Mouse (Mus musculus) cerebral cortex, adult 2 months (tissue): Measurements from ENCODE around the gene Mdh2.

Experiments
- WGBS: fragments of 180-500 bp; shearing (Covaris S2); methylation state at CpG from one replicate; pipeline ENCODE4 v1.1.7; 2018; 5-methylcytosine and 5-hydroxymethylcytosine counted together

The Mdh2 gene

GRCm38 (mm10) chr5:135776546-135776945 lies 1.7 kb upstream of the Mdh2 start:
- WGBS, result 92% methylated on average over 4 of the region's 4 CpGs

- under 1% methylated on average over 45 of the region's 45 CpGs for WGBS
Measured at GRCm38 (mm10) chr5:135777796-135778470, 347 bp upstream of the Mdh2 start, which contains the start of gene Styxl1. Gene Styxl1 (minus strand): TSS chr5:135778385.

DNA sequence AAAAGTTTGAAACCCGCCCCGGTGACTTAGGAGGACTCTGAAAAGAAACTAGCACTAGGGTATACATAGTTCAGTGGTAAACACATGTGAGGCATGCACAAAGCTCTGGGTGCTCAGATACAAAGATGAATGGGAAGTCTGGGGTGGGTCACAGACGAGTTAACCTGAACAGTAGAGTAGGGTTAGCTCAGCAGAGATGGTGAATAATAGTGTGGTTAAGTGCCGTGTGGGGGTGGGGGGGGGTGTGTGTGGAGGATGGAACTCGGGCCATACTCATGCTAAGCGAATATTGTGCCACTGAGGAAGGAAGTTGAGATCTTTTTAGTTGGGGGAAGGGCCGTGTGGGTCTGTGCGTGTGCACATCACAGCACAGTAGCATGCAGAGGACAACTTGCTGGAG lies 2.1 kb downstream of the Mdh2 start:
- WGBS, result 68% methylated on average over 8 of the region's 8 CpGs

- 64% methylated on average over 4 of the region's 4 CpGs for WGBS
Measured at GRCm38 (mm10) chr5:135782901-135783300, 4.6 kb downstream of the Mdh2 start.

DNA sequence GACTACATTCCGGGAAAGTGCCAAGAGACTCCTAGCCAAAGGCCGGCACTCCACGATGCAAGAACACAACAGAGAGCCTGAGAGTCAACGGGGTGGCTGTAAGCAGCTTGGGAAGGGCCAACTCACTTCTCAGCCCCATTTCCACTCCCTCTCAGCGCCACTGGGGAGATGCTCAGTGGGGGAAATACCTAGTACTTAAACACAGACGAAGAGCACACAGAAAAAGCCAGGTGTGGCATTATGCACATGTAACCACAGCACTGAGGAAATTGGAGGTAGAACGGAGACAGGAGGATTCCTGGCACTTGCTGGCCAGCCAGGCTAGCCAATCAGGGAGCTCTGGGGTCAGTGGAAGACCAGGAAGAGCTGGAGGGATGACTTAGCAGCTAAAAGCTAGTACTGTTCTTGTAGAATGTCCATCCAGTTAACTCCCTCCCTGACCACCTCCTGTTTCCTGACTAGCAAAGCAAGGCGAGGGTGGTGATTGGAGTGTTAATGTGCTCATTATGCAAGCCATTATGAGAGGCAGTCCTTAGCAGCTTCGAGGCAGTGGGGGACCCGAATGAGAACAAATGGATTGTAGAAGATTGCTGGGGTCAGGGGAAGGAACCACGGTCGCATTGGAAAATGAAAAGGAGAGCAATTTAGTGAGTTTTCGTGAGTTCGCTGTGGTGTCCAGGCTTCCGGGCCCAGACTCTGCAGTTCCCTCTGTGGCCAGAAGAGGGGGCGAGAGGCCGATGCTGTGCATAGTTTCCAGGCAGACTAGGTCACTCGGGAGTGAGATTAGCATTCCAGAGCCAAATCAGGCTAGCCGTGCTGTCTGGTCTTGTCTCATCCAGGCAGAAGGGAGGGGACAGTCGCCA lies 15.9 kb downstream of the Mdh2 start:
- 11% methylated on average over 20 of the region's 20 CpGs for WGBS

DNA sequence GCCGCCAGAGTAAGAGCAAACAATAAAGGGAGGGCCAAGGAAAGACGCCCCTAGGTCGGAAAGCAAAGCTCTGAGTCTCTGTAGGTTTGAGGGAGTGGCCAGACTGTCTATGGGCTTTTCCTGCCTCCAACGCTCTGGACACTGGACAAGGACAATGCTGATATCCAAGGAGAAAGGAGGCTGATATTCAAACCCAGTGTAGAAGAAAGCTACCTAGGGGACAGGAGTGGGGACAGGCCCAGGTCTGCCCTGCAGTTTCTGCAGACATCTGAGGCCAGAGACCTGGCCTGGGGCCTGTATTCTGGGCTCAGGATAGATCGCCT lies 16.5 kb downstream of the Mdh2 start:
- WGBS, result 9% methylated on average over 5 of the region's 5 CpGs

DNA sequence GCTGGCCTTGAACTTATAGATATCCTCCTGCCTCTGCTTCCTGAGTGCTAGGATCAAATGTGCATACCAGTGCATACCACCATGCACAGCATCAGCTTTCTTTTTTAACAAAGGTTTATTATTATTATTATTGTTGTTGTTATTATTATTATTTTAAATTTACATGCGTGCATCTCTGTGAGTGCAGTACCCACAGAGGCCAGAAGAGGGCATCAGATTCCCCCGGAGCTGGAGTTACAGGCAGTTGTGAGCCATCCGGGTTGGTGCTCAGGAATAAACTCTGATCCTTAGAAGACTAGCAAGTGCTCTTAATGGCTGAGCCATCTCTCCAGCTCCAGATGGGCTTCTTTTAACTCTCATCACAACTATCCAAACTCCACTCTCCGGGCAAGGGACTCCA lies 21.5 kb downstream of the Mdh2 start:
- 47% methylated on average over 4 of the region's 4 CpGs for WGBS

- 11% methylated on average over 6 of the region's 6 CpGs for WGBS
Measured at GRCm38 (mm10) chr5:135800927-135801326, 22.6 kb downstream of the Mdh2 start.

GRCm38 (mm10) chr5:135802641-135803040 lies 24.4 kb downstream of the Mdh2 start:
- 77% methylated on average over 8 of the region's 8 CpGs for WGBS

DNA sequence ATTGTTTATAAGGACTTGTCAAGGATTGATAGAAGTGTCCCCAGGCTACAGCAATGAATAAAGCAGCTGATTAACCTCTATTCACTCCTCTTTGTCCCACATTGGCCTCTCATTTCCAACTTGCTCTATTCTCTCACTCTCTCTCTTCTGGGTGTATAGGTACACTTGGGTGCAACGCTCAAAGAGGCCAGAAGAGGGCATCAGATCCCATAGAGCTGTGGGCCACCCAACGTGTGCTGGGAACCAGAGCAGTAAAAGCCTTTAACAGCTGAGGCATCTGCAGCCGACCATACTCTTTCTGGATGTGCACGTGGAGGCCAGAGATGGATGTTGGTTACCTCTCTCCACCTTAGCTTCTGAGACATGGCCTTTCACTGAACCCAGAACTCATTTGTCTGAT lies 24.9 kb downstream of the Mdh2 start:
- 75% methylated on average over 4 of the region's 4 CpGs for WGBS

DNA sequence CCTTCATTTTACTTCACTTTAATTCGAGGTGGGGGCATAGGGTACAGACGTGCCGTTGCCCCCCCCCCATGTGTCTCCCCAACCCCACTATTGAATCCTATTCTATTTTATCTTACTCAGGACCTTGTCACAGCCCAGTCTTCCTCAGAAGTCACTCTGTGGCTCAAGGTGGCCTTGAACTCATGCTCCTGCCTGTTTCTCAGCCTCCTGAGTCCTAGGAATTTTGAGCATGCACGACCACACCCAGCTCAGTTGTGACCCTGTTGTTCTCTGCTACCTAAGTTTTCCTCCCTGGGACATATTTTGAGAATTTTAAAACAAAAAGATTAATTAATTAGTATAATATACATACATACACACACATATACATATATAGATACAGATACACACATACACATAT lies 25.4 kb downstream of the Mdh2 start:
- WGBS, result 77% methylated on average over 4 of the region's 4 CpGs

GRCm38 (mm10) chr5:135804735-135805134 lies 26.5 kb downstream of the Mdh2 start:
- 78% methylated on average over 2 of the region's 2 CpGs for WGBS

- 2% methylated on average over 29 of the region's 29 CpGs for WGBS
Measured at GRCm38 (mm10) chr5:135806555-135807262, 28.4 kb downstream of the Mdh2 start, which contains the start of gene Srrm3. Gene Srrm3 (plus strand): TSS chr5:135806890.

GRCm38 (mm10) chr5:135807263-135807637 lies 29.0 kb downstream of the Mdh2 start:
- 21% methylated on average over 3 of the region's 3 CpGs for WGBS

DNA sequence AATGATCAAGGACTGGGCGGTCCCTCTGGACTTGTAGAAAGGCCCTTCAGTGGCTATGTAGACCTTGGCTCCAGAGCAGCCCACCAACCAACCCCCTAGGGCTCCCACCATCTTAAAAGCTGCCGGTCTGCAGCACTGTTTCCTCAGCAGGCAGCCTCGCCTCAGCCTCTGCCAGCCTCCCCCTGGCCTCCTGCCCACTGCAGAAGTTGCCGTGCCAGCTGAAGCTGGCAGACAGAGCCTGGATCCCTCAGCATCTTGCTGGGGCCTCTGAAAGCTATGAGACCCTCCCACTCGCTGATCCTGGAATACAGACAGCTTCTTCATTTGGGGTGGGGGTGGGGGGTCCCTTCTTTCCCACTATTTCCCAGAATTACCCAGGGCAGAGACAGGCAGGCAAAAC lies 34.7 kb downstream of the Mdh2 start:
- 25% methylated on average over 5 of the region's 5 CpGs for WGBS

DNA sequence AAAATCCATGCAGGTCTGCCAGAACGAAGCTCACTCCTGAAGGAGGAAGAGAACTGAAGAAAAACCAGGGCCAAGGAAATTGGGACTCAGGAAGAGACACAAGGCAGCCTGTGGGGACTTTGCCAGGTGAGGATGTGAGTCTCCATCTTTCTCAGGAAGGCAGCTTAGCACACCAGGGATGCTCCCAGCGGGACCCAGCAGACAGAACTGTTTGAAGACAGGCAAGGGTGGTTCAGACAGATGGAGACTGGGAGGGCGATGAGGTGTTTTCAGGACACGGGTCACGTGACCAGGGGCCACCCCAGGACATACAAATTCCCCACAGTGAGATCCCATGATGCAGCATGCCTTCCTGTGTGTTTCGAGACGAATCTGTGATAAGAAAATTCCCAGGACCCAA lies 40.2 kb downstream of the Mdh2 start:
- 37% methylated on average over 7 of the region's 7 CpGs for WGBS

DNA sequence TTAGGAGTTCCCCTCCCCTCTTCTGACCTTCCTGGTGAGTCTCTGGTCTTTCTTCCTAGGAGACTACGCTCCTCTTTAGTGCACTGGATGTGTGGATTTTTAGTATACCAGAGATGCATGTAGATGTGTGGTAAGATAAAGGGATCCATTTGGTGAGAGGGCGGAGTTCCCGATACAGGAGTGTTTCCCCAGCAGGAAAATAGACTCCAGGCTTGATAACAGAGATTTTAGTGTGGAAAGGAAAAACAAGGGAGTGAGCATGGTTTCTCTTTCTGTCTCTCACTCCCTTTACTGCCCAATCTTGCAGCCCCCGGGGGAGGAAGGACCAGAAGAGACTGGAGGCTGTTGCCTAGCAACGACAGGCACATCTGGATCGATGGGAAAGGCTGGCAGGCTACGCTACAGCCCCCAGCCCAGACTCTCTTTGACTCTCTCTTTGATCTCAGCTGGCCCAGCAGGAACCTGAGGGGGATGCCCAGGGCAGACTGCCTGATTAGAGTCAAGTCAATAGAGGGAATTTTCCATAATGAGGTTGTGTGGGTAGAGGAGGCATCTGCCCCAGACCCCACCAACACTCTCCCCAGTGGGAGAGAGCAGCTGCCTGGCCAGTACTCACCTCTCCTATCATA lies 44.1 kb downstream of the Mdh2 start:
- 16% methylated on average over 7 of the region's 7 CpGs for WGBS

DNA sequence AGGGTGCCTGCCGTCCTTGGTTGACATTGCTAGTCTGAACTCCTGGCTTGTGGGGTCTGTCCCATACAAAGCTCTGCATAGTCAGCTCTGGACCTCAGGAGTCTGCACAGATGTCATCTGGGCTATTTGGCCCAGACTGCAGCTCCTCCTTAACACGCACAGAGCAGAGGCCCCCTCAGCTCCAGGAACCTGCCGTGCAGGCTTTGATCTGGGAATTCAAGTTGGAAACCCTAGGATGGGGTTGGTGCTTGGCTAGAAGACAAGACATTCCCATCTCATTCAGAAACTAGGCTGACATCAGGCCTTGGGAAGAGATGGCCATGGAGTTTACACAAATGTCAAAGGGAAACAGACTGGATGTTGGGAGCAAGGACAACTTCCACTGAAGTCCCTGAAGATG lies 46.2 kb downstream of the Mdh2 start:
- 48% methylated on average over 3 of the region's 3 CpGs for WGBS

- 22% methylated on average over 6 of the region's 6 CpGs for WGBS
Measured at GRCm38 (mm10) chr5:135826225-135826624, 47.9 kb downstream of the Mdh2 start.

GRCm38 (mm10) chr5:135829381-135829780 lies 51.1 kb downstream of the Mdh2 start:
- WGBS, result 82% methylated on average over 8 of the region's 8 CpGs

DNA sequence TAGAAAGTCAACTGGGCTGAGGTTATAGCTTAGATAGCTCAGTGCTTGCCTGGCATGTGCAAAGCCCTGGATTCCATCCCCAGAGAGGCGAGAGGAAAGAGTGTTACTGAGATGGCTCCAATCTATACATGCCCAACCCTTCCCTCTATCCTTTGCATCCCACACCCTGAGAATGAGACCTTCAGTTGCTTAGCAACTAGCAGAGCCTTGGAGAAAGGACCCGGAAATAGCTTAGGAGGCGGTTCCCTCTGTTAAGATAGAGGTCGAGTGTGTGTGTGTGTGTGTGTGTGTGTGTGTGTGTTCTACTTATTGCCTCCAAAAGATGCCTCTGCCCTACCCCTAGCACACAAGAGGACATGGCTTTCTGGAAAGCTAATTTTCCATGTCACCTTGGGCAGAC lies 54.4 kb downstream of the Mdh2 start:
- 24% methylated on average over 4 of the region's 4 CpGs for WGBS
